Mouse (Mus musculus) spleen, adult 12 weeks (tissue): ENCODE measurements around the gene Arrdc5.
"Not testable (repeated sequence)": the region's sequence is repeated elsewhere in the genome, so short reads cannot be mapped to it uniquely, and the experiment has no call there.

ENCODE experiments used
- DNase-seq: peaks from one replicate; pipeline ENCODE4 v3.0.0; 2022; ENCODE audit warnings: low spot score

The Arrdc5 gene

DNA sequence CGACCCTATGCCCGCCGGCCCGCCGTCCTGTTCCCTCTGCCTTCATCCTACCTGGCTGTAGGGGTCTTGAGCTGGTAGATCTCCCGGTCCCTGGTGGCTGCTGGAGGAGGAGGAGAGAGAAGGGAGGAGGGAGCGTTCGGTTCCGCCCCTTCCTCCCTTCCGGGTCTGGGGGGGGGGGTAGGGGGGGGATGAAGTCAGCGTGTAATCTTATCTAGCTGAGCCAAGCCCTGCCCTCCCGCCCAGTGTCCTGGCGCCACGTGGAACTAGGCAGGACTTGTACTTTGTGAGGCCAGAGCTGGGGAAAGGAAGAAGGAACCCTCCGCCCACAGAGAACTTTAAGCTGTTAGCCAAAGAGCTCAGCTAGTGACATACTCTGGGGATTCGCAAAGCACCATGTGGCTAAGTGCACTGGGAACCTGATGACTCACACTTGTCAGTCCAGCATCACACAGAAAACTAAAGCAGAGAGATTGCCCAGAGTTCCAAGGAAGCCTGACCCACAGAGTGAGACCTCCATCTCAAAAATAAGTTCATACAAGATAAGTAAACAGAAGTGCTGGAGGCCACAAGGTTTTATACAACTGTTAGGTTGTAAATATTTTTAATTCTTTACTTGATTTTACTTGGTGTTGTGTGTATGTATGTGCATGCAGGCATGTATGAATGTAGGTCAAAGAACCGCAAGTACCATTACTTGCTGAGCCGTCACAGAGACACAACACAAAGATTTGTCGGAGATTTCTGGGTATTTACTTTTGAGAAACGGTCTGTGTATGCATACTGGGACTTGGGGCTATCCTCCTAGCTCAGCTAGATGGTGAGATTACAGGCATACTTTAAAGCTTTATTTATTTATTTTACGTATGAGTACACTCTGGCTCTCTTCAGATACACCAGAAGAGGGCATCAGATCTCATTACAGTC is 23.2 kb downstream of the Arrdc5 start, which contains the start of gene Ticam1:
Gene Ticam1 (minus strand): TSS at position 144 of the 924 bp plus-strand sequence.
- peak; percentile 73 for DNase-seq

DNA sequence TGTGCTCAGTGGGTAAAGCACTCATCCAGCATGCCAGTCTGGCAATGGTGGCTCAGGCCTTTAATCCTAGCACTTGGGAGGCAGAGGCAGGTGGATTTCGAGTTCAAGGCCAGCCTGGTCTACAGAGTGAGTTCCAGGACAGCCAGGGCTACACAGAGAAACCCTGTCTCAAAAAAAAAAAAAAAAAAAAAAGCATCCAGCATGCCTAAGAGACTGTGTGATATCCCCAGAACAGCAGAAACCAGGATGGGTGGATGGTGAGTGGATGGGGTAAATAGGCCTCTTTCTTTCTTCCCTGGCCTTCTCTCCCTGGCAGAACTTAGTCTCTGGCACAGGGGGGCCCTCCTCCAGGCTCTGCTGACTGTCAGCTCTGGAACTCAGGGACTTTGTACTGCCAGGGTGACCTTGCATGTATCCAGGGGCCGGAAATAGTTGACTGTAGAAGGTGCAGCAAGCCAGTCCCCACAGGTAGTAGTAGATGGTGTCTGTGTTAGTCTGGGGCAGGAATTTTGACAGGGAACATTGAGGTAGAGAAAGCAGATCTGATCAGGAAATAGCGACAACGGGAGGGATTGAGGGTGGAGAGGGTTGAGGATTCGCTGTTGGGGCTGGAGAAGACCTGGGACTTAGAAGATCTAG is 24.1 kb downstream of the Arrdc5 start:
- no peak for DNase-seq

DNA sequence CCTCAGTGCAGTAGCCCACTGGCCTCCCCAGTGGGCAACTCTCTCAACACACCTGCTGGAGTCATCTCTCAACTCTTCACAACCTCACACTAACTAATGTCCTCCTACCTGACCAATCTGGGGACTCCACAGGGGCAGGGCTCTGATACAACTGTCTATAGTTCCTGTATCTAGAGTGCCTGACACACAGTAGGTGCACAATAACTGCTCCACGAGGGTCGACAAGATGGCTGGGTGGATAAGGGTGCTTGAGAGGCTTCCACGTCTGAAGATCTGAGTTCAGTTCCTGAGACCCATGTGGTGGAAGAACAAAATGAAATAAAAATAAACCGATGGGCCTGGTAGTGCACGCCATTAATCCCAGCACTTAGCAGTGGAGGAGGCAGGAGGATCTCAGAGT is 26.1 kb downstream of the Arrdc5 start:
- DNase-seq: no peak

DNA sequence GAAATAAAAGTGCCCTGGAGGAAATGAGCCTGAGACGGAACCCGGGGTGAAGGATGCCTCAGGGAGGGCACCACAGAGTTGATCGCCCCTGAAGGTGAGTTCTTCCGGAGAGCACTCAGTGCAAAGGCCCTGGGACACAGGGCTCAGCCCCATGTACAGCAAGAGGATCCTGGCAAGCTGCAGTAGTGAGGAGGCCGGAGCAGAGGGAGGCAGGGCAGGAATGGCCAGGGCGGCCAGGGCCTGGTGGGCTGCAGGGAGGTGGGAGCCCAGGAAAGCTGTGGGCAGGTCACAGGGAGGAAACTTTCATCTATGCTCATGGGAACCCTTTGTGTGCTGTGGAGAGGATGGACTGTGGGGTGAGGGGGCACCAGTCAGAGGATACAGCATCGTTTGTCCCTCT is 26.6 kb downstream of the Arrdc5 start:
- no peak for DNase-seq

DNA sequence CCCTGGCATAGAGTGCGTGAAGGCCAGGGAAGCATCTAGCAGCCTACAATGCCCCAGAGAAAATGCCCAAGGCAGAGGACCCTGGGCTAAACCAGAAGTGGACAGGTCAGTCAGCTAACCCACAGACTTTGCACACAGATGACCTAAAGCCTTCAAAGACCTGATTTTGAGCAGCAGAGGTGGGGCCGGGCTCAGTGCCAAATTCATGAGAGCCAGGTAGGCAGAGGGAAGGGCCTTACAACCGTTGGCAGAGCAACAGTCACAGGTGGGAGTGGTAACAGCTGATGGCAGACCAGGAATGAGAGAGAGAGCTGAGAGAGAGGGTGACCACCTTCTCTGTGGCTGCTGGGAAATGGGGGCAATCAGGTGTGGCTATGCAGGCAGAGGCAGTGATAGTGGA is 27.4 kb downstream of the Arrdc5 start:
- no peak for DNase-seq

DNA sequence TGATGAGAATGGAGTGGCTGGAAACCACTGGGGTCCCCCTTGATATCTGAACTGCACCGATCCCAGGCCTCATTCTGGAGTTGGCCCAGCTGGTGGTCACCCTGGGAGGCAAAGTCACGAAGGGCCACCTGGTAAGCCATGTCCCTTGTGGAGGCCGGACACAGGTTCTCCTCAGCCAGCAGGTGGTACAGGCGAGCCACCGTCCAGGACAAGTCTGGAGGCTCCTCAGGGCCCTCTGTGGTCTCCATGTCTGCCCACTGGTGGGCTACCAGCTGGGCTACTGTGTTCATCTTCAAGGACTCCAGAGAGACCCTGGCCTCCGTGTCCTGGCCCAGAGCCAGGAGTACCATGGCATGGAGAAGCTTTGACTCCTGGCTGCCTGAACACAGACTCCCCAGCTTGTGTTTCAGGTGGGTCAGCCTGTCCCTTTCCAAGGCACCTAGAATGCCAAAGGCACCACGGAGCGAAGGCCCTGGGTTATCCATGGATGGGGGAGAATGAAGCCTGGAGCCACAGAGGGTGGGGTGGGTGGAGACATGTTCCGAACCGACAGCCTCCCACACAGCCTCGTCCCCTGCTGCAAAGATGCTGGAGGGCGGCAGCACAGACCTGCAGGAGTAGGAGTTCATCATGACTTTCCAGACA is 28.4 kb downstream of the Arrdc5 start:
- DNase-seq: no peak

DNA sequence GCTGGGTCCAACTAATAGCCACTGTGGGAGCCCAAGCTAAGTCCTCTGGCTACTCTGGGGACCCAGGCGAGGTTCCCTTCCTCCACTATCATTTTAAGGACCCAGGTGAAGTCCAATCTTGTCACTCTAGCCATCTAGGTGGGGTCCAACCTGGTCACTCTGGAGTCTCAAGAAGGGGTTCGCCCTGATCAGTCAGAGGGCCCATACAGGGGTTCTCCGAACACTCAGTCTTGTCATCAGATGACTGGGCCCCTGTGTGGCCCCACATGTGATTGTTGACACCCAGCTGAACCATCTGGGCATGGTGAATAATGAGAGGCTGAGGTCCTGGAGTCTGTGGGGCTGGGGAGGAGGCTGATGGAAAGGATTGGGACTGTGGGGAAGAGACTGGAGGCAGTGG is 30.3 kb downstream of the Arrdc5 start:
- DNase-seq: no peak

DNA sequence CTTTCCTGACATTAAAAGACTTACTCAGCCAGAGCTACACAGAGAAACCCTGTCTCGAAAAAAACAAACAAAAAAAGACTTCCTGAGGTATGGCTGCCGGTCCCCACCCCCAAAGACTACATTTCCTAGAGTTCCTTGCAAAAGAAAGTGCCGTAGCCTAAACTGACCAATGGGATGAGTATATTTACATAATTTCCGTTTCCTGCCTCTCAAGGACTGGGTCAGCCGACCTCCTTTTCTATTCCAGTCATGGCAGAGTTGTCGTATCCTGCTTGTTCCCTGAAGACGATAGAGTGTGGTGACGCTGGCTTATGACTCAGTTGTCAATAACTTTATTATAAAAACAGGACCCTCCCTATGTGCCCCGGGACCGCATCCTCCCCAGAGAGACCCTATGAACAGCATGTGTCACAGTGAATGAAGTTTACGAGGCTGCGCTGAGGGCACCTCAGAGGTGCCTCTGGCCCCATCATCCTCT is 30.9 kb downstream of the Arrdc5 start:
- DNase-seq: no peak

DNA sequence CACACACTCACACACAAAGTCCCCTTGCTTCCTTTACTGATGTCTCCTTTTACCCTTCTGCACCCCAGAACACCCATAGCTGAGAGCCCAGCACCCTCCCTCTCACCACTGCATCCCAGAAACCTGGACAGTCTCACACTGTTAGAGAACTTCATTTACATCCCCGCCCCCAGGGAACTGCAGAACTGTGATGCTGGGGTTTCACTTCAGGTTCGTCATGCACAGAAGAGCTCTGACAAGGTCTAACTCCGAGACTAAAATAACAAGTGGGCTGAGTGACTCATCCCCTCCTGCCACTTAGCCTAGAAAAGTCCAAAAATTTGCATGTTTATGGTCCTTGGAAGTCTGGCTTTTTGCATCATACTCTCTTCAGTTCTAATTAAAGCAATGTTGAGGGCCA is 33.8 kb downstream of the Arrdc5 start:
- peak; percentile 52 for DNase-seq

DNA sequence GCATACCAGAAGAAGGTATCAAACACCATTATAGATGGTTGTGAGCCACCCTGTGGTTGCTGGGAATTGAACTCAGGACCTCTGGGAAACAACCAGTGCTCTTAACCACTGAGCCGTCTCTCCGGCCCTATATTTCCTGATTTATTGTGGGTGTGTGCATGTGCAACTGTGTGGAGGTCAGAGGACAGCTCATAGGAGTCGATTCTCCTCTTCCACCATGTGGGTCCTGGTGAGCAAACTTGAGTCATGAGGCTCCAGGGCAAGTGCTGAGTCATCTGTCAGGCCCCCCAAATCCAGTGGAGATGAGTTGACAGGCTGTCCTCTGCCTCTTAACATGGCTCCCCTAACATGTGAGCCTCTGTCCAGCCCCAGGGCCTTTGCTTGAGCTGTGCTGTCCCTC is 34.2 kb downstream of the Arrdc5 start:
- DNase-seq: no peak

DNA sequence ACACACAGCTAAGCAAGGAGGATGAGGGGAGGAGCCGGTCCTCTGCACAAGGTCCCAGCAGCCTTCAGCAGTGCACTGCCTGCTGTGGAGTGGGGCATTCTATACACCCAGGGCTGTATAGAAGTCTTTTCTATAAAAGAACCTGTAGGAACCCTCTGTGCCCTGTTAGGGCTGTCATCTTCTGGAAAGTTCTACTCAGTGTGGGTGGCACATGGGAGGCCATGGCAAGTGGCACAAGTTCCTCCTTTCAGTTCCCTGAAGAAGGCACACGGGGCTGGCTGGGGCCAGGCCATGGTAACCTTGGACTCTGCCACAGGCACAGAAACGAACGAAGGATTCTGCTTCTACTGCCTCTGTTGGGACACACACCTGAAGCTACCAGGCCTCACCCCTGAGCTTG is 35.1 kb downstream of the Arrdc5 start:
- no peak for DNase-seq

DNA sequence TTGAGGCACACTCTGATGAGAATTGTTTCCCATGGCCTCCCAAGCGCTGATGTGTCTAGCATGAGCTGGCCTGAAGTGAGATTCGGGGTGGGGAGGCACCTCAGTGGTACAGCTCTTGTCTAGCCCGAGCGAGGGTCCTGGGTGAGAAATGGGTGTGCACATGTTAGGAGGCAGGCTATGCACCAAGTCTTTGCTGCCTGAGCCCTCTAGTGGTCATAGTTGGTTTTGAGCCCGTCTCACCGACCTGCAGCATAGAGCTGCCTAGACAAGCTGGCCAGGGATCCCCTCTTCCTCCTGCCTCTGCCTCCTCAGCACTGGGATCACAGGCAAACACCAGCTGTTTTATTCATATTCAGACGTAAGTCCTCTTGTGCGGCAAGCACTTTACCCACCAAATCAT is 36.1 kb downstream of the Arrdc5 start:
- DNase-seq: peak; percentile 60

DNA sequence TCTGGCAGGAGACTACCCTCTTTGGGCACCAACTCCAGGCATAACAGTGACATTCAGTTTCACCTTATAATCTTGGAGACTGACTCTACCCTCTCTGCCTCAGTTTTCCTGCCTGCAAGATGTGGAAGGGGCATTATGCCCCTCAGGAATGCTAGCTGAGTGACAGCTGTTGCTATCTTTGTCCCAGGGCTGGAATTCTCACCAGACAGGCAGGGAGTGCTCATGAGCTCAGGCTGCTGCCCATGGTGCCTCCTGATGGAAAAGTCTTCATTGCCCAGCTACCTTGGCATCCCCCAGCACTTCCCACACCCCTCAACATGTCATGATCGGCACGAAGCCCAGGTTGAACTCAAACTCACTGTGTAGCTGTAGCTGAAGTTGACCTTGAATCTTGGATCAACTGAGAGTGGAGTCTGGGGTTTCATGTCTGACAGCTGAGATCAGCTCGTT is 37.4 kb downstream of the Arrdc5 start:
- DNase-seq: no peak

DNA sequence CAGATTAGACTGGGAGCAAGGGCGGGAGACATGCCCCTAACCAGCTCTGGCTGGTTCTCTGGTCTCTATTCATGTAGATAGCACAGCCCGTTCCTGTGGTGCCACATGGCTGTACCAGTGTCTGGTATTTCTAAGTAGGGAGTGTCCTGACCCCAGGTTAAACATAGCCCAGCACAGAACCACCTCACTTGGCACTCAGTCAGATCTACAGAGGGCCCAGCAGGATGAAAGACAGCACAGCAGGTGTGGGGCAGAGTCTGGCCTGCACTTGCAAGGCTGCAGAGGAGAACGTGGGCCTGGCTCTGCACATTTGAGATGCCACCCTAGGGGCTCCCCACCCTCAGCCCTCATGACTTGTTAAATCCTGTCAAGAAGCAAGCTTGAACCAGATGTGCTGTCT is 38.9 kb downstream of the Arrdc5 start:
- DNase-seq: no peak

DNA sequence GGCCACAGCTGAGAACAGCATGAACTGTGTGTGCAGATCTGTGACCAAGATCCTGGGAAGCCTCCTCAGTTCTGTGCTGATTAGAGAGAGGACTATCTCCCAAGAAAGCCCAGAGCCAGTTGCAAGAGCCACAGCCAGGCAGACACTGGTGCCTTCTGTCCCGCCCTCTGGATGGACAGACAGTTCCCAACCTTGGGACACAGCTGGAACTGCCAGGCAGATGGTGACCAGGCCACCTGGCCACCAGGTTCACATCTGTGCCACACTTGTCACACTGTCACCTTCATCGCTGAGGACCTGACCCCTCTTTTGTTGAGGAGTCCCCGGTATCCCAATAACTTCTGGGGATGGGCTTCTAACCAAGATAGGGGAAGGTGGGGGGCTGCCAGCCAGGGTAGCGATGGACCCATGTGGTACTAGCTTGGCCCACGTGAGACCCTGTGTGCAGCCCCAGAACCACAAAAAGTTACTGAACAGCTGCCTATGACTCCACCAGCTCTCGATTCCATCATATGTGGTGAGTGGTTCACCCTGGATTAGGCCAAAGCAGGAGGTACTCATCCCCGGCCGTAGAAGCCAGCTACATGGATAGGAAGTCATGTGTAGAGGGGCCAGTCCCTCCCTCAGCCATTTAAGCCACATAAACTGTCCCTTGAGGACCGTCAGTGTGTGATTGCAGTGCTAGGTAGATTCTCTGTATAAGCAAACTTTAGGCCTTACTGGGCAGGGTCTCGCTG is 40.6 kb downstream of the Arrdc5 start:
- no peak for DNase-seq

DNA sequence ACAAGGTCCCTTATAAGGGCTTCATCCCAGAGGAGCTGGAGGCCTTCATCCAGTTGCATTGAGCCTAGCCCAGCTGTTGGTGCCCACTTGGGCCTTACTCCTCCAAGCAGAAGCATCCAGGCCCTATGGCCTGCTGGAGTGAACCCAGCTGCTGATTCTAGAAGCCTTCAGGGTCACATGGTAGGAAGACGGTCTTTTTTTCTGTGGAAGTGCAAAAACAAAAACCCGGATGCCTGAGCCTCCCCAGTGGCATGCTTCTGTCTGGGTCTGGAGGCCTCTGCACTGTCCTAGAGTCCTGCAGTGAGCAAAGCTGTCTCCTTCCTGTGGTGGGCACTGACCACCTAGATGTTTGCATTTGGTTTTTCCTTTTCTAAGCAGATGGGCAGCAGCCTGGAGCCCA is 41.3 kb downstream of the Arrdc5 start:
- not testable (repeated sequence) for DNase-seq

DNA sequence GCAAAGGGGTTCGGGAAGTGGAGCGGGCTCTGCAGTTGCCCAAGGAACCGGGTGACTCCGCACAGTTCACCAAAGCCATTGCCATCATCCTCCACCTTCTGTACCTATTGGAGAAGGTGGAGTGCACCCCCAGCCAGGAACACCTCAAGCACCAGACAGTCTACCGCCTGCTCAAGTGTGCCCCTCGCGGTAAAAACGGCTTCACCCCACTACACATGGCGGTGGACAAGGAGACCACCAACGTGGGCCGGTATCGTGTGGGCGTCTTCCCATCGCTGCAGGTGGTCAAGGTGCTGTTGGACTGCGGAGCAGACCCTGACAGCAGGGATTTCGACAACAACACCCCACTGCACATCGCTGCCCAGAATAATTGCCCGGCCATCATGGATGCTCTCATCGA is 41.8 kb downstream of the Arrdc5 start:
- DNase-seq: not testable (repeated sequence)

DNA sequence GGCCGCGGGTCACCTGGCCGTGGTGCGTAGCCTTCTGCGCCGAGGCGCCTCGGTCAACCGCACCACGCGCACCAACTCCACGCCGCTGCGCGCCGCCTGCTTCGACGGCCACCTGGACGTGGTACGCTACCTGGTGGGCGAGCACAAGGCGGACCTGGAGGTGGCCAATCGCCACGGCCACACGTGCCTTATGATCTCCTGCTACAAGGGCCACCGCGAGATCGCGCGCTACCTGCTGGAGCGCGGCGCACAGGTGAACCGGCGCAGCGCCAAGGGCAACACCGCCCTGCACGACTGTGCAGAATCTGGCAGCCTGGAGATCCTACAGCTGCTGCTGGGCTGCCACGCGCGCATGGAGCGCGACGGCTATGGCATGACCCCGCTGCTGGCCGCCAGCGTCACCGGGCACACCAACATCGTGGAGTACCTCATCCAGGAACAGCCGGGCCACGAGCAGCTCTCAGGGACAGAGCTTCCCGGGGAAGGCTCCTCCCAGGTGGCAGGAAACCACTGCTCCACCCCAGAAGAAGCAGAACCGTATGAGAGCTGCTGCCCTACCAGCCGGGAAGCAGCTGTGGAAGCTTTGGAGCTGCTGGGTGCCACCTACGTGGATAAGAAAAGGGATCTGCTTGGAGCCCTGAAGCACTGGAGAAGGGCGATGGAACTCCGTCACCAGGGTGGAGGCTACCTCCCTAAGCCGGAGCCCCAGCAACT is 42.7 kb downstream of the Arrdc5 start:
- DNase-seq: no peak

DNA sequence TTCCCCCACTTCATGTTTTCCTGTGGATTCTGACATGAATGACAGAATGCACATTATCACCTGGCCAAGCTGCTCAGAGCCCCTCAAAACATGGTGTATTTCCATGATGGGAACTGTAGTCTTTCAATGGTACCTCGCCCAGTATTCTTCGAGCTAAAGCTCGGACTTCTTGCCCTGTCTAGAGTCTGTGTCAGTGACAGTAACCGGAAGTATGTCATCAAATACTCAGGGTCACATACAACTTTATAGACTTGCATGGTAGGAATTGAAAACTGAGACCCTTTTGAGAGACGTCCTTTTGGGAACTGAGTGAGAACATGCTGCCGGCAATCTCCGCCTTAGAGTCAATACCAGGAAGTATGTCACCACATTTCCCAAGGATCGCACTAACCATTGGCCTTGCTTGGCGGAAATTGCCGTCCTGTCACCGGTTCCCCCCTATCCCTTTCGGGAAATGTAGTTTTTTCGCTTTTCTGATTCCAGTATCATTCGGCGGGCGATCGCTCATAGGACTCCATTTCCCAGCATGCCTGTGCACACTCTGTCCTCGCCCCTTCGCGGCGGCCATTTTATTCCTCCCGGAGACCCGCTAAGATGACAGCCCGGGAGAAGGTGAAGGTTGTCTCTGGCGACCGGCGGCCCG is 43.7 kb downstream of the Arrdc5 start, which contains the start of gene Fem1a:
Gene Fem1a (plus strand): TSS at position 572 of the 643 bp plus-strand sequence.
- DNase-seq: peak; percentile 83

DNA sequence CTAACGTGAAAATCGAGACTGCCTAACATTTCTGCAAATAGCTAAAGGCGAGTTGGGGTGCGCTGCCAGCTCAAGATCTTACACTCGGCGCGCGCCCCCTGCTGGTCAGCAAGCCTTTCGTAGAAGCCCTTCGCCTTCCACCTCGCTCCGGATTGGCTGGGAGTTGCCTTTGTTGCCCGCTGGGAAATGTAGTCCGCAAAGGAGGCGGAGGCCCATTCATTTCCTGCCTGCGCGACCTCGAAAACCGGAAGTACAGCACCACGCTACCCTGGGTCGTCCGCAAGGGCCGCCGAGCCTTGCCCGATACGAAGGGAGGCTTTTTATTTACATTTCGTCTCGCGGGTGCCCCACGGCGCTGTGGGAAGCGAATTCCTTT is 44.2 kb downstream of the Arrdc5 start:
- peak; percentile 94 for DNase-seq

DNA sequence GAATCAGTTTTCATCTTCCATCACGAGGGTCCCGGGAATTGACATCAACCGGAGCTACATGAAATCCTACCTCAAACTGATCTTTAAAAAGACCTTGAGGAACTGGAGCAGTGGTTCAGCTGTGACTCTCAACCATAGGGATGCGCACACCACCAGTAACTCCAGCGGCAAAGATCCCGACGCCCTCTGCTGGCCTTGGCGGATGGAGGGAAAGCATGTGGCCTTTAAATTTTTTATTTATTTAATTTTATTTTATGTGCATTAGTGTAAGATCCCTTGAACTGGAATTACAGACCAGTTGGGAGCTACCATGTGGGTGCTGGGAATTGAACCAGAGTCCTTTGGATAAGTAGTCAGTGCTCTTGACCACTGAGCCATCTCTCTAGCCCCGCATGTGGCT is 44.7 kb downstream of the Arrdc5 start:
- DNase-seq: no peak
